Mouse (Mus musculus): ENCODE results near the gene Rnf130.

Gene Rnf130

DNA sequence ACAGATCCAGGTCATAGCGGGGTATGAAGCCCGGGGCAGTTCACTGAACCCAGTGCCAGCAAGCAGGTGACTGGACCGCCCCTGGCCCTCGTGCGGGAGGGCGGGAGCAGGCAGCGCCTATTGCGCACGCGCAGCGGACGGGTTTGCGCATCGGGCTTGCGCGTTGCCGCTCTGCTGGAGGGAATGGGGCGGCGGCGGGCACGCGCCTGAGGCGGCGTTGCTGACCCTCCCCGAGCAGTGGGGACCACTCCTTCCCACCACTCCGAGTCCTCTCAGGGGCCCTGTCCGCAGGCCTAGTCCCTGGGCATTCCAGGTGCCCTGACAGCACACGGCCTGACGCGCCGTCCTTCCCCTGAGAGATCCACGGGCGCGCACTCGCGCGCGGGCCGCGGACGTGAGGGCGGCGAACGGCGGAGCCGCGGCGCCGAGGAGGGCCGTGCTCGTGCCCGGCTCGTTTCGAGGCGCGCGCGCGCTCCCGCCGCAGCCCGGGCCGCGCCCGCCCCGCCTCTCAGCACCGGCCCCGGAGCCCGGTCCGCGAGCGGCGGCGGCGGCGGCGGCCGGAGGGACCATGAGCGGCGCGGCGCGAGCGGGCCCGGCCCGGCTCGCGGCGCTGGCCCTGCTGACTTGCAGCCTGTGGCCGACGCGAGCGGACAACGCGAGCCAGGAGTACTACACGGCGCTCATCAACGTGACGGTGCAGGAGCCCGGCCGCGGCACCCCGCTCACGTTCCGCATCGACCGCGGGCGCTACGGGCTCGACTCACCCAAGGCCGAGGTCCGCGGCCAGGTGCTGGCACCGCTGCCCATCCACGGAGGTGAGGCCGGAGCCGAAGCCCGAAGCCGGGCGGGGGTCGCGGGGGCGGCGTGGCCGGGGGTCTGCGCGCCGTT lies at the start of gene Rnf130:
Gene Rnf130, plus strand, starts transcription at position 514 of the 888 bp plus-strand sequence.
- peak; percentile 96 for DNase-seq

DNA sequence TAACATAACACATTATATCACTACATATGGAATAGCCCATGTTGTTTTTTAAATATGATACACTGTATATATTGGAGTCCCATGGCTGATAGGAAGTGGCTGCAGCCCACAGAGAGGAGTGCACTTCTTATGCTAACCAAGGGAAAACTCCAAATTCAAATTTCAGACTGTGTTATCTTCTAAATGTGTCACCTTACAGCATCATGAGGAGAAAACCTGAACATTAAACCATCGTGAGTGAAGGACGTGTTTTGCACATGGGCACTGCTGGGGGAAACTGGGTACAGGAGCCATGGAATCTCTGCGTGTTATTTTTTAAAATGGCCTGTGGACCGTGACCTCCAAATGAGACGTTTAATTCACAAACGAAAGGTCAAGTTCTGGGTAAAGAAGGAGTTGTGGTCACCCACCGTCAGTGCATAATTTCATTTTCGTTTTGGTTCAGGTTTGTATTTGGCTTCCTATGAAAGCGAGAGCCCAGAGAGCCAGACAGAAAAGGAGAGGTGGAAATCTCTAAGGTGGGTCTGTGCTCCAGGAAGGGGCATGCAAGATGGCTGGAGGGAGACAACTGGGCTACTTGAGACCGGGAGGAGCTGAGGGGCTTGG lies 47.1 kb upstream of the Rnf130 start:
- no peak for DNase-seq

DNA sequence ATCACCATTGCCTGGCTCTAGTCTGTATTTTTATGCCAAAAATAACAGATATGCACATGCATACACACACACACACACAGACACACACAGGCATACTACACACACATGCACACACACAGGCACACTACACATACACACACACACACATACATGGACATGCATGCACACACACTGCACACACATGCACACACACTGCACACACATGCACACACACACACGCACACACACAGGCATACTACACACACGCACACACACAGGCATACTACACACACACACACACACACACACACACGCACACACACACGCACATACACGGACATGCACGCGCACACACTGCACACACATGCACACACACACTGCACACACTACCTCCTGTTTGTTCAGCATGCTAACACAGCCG lies 46.2 kb upstream of the Rnf130 start:
- no peak for DNase-seq

DNA sequence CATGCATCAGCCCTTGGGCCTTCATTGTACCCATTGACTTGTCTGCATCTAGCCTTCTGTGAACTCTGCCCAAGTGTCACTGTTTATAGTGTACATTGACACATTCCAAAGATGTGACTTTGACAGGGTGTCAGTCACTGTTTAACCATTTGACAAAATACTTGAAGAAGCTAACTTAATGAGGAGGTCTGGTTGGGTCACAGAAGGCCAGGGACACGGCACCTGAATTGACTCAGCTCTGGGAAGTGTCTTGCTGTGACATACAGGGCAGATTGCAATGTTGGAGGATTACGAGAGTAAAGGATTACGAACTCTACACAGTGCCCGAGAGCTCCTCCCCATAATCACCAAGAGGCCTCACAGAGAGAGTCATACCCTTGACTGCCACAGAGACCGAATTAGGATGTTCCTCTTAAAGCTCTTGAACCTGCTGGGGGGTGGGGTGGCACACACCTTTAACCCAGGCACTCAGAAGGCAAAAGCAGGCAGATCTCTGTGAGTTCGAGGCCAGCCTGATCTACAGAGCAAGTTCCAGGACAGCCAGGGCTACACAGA lies 44.4 kb upstream of the Rnf130 start:
- DNase-seq = no peak

DNA sequence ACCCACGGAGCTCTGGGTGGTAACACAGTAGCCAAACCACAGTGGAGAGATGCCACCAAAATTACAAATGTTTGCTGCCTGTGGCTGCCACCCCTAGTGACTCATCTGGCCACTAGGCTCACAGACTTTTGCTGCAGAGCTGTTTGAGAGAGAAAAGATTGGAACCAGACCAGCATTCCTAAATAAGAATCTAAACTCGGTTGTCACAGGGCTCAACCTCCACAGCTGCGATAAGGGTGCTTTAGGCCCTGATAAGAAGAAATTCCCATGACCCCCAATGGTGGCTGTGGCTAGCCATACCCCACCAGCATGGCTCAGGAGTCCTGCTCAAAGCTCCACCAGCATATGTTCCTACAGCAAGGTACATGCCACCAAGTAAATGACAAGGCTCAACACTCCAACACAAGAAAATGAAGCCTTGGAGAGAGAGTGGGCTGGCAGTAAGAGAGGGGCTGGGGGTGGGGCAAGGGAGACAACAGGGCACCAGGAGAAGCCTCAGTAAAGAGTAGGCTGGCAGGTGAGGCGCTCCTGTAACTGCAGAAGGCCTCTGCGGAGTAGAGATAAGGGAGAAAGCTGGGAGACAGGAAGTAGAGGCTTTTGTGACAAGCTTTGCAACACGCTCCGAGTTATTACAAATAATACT lies 43.7 kb upstream of the Rnf130 start:
- peak; percentile 18 for DNase-seq

DNA sequence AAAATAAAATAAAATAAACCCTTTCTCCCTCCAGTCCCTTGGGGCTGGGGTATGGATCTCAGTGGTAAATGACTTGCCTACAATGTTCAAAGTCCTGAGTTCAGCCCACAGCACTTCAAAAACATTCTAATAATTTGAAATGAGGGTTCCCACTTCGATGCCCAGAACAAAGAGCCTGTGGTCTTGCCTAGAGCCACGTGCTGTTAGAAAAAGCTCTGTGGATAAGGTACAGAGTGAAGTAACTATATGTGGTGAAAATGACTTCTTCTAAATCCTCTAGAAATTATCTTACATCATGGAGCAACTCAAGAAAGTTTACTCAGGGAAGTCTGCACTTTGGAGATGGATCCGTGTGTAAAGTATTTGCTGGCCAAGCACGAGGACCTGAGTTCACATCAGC lies 43.1 kb upstream of the Rnf130 start:
- no peak for DNase-seq

DNA sequence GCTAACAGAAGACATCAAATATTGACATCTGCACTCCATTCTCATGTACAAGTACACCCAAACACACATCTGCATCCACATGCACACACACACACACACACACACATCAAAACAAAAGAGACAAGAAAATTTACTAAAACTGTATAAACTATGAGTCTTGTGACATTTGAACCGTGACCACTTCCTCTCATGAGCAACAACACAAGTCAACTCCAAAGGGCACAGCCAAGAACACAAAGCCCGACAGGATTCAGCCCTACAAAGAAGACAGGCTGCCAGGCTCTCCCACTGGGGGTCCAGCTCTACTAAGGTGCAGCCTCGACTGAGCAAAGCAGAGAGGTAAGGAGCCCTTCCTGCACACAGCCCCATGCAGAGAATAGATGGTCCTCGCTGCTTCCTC lies 42.3 kb upstream of the Rnf130 start:
- DNase-seq = no peak

DNA sequence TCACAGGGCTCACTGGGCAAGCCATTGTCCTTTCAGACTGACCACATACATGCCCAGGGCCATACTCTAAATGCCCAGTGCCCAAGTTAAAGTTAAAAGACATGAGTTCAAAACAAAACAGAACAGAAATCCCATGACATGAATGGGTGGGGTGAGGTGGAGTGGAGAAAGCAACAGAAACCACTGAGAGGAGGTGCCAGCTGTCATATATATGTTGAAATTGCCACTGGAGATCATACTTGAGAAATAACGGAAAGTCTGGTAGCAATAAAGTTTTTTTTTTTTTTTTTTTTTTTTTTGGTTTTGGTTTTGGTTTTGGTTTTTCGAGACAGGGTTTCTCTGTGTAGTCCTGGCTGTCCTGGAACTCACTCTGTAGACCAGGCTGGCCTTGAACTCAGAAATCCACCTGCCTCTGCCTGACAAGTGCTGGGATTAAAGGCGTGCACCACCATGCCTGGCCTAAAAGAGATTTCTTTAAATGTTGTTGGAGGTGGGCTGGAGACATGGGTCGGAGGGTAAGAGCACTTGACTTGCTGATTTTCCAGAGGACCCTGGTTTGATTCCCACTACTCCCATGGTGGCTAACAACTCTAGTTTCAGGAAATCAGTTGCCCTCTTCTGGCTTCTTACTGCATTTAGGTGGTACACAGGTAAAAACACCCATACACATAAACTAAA lies 41.1 kb upstream of the Rnf130 start:
- DNase-seq = no peak

DNA sequence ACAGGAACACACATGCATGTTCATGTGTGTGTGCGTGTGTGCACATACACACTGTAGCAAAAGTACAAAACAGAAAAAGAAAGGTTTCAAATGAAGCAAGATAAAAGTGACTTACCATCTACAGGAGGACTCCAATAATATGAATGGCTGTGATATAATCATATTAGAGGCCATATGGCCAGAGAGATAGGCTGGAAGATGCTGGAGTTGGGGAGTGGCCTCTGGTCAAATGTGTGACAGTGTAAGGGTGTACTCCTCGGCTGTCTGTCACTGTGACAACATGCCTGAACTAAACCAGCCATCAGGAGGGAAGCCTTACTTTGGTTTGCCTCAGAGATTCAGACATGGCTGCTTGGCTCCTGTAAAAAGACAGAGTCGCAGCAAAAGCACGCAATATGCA lies 40.1 kb upstream of the Rnf130 start:
- DNase-seq = no peak

DNA sequence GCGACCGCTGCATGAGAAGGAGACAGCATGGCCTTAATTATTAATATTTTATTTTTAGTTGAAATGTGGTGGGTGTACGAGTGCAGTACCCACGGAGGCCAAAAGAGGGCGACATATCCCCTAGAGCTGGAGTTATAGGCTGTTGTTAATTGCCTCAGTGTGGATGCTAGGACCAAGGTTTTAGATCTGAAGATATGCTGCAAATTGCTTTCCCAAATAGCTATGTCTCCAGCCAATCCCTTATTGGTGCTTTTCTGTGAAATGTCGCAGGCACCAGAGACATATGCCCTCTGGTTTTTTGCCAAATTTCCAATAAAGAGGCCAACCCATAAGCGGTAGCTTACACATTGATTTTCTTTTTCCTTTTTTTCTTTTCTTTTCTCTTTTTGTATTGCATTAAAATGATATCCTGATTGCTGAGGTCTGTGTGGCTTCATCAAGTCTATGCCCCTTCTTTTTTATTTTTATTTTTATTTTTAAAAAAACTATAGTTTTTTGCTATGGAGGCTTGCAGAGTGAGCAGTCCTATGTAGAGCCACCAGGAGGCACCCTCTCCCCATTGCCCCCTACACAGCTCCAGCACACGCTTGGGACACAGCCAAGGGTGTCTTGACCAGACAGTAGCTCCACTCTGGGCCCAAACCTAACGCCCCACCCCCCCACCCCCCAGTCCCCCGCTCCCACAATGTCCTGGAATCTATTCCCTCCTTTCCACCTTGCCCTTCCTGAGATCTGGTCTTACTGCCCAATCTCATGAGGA lies 38.7 kb upstream of the Rnf130 start:
- peak; percentile 28 for DNase-seq

DNA sequence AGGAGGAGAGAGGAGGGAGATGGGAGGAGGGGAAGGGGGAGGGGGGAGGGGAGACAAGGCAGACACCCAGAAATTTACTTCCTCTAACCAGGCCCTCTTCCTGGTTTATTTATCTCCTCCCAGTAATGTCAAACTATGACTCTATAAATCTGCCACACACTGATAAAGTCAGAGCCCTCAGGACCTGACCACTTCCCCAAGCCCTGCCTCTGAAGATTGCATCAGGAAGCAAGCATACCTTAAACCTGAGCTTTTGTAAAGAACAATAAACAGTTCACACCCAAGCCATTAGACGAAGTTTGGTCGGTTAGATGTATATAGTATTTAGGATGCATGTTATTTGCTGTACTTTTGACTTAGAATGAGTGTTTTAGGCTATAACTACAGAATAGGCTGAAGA lies 30.6 kb upstream of the Rnf130 start:
- no peak for DNase-seq

DNA sequence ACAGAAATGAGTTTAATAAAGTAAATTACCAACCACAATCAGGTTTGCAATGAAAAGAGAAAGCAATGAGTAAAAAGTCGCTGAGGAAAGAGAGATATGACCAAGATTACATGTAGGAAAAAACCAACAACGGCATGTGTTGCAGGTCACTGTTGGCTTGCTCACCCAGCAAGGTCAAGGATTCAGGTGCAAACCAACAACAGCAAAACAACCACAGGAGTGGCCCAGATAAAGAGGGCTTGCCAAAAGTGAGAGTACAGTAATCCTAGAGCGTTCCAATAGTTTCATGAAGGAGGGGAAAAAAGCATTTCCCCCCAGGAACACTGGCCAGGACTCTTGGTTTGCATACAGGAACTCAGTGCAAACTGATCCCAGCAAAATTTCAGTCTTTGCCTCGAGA lies 28.7 kb upstream of the Rnf130 start:
- DNase-seq = no peak

DNA sequence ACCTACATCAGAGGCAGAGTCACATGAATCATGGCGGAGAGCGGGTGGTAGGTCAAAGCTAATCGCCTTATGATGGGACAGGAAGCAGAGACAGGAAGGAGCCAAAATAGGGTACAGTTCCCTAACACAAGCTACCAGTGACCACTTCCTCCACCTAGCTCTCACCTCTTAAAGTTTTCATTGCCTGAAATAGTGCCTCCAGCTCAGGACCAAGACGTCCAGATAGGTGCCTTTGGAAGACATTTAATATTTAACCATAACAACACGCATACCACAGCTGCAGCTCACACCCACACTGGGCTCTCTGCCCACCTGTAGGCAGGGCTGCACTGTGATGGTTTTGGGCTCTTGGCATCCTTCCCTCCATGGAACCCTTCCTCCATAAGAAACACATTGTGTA lies 27.8 kb upstream of the Rnf130 start:
- no peak for DNase-seq

DNA sequence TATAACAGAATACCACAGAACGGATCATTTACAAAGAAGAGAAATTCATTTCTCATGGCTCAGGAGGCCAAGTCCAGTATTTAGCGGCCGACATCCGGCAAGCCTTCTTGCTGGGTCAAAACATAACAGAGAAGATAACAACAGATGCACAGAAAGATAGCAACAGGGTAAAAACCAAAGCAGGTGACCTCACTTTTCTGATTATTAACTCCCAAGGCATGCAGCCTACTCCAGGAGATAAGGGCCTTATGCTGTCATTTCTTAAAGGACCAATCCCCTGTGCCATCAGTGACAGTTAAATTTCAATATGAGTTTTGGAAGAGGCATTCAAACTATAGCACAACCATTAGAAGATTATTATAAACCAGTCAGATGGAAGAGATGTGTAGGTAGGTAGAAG lies 22.3 kb upstream of the Rnf130 start:
- no peak for DNase-seq

DNA sequence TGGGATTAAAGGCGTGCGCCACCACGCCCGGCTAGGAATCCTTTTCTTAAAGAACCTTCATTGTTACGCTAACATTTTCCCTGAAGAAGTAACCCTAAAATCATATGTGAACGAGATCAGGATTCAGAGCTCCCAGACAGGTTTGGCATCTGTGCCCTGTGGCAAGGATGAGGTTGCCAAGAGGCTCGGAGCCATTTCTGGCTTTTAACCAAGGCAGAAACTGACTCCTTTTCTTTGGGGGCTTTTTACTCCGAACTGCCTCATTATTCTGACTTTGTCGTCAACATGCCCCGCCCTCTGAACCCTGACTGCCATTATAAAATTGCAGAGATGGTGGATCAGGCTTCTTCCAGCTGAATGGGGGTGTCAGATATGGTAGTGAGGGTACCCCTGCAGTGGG lies 17.4 kb upstream of the Rnf130 start:
- DNase-seq = no peak

DNA sequence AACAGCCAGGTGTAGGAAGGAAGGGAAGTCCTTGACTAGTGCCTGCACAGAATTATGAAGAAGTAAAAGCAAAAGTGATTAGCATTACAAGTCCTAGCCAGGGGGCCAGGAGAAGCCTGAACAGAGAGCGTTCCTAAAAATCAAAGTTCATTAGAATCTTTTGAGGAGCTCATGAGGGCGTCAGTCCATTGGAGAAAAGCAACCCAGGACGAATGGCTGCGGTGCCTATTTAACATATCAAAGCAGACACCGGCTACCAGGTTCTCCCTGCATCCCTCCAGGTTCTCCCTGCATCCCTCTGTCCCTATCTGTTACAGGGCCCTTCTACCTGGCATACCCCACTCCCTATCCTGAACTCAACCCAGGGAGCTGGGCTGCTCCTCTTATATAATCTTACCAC lies 16.9 kb upstream of the Rnf130 start:
- no peak for DNase-seq

DNA sequence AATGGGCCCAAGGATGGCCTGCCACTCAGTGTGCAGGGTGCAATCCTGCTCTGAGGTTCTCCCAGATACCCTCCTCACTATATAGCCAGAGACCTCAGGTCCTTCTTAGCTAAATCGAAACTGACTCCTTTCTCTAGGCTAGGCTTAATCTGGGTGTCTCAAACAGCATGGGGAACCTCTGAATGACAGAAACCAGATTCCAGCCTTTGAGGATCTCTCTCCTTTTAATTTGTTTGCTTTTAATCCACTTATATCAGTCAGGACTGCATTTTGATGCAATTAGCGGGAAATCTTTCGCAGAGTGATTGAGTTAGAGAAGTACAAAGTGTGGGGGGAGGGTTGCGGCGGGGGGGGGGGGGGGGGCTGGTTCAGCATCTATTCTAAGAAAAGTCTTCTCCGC lies 12.1 kb upstream of the Rnf130 start:
- DNase-seq = no peak

DNA sequence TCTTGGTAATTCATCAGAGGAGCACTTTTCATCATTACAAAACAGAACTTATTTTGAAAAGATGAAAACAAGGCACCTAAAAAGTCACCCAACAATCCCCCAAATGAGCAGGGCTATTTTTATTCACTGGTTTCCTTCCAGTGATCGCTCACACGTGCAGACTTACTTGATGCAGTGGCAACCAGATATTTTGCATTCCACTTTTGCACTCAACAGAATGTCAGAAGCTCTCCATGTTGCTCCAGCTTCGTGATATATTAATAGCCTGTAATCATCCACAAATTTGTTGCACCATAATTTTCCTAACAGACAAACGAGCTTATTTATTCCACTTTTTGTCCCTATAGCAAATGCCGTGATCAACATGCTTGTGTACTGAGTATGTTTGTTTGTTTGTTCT lies 8.6 kb upstream of the Rnf130 start:
- DNase-seq = no peak

DNA sequence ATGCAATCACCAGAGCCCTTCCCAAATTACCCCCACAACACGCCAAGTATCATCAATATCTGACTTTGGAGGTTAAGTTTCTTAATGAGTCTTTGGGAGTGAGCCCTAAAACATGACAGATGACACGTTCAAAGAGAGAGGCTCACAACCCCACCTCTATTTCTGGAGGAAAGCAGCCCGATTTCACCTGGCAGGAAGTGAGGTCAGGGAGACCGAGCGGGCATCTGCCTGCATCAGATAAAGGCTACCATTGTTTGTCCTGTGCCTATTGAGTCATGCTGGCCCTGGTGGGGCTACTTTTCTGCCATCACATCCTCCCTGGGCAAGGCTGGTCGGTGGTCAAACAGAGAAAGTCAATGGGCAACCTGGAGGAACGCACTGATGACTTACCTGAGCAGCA lies 7.6 kb upstream of the Rnf130 start:
- no peak for DNase-seq

DNA sequence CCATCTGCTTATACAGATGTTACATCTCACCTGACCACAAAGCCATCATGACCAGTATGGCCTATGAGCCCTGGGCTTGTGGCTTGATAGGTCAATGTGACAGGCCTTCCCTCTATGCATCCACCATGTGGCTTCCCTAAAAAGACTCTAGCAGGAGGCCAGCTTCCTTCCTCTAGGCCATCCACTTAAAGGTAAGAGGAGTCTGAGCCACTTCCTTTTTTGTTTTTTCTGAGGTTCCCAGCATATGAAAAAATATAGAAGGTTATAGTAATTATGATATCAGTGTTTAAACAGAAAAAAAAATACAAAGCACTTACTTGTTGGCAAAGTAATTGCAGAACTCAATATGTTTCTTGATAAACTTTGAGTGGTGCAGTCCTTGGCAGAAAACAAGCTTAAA lies 6.3 kb upstream of the Rnf130 start:
- DNase-seq = no peak

DNA sequence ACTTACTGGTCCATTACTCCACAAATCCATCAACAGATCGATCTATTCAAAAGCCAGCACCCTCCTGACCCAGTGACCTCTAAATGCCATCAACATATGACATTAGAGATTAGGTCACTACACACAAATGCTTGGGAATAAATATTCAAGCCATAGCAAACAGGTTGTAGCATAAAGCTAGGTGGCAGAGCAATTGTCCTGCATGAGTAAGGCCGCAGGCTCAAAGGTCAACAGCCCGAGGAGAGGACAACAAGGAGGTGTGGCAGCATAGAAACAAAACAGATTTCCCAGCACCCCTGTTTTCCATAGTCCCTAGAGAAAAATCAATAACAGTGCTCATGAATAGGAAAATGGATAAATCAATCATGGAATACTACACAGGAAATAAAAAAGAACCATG lies 3.1 kb upstream of the Rnf130 start:
- DNase-seq = no peak

DNA sequence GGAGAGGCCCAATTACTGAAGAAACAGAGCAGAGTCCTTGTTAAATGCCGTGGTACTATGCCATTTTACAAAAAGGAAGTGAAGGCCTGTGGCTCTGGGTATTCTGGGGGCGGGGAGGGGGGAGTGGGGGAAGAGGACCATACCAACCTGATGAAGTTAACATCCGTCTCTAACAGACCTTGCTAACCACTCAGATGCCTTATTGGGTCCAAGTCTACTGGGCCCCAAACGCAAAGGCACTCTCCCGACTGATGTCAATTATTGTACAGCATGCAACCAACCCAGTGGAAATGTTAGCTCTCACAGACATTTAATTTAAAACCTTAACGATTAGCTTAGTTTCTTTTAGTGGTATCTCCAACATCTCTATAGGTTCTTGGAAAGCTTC lies 707 bp upstream of the Rnf130 start:
- no peak for DNase-seq
